Mouse (Mus musculus) fat pad, adult 2 months (tissue): ENCODE measurements around the gene Emp2.

Experiments used
- DNase-seq: peaks from one replicate; pipeline ENCODE4 v3.0.0-alpha.2; 2011; ENCODE audit warnings: low read depth, low spot score; ENCODE audit errors: extremely low read depth

Emp2 gene

GRCm38 (mm10) chr16:10313646-10314088 lies at the start of gene Emp2:
TSS of gene Emp2 (minus strand) at chr16:10313968.
- no peak for DNase-seq

GRCm38 (mm10) chr16:10363061-10363460 lies 49.3 kb upstream of the Emp2 start:
- DNase-seq: no peak

GRCm38 (mm10) chr16:10359241-10359640 lies 45.5 kb upstream of the Emp2 start:
- no peak for DNase-seq

GRCm38 (mm10) chr16:10358010-10358934 lies 44.5 kb upstream of the Emp2 start:
- no peak for DNase-seq

- no peak for DNase-seq
Measured at GRCm38 (mm10) chr16:10355004-10355403, 41.2 kb upstream of the Emp2 start.

DNA sequence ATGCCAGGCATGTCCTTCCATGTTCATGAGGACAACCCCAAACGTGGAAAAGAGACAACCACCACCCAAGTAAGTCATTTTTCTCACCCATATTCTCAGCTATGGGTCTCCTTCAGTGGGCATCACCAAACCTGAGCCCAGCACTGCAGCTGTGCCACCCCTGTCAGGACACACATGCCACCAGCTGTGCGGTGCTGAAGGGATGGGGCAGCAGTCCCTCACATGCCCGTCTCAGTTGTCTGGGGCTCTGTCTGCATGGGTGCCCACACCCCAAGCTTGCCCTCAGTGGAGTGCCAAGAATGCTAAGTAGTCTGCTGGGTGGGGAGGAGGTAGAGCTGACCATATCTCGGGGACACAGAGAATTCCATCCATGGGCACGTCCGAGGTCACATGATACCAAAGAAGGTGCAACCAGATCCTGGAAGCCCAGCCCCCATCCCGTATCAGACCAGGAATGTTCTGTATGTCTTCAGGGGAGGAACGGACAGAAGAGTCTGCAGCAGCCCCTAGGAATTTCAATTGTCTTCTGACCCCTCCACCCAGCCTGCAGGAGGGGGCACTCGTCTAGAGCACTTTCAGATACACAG lies 37.4 kb upstream of the Emp2 start:
- DNase-seq: no peak

- DNase-seq: no peak
Measured at GRCm38 (mm10) chr16:10349876-10350275, 36.1 kb upstream of the Emp2 start.

- no peak for DNase-seq
Measured at GRCm38 (mm10) chr16:10349436-10349835, 35.7 kb upstream of the Emp2 start.

DNA sequence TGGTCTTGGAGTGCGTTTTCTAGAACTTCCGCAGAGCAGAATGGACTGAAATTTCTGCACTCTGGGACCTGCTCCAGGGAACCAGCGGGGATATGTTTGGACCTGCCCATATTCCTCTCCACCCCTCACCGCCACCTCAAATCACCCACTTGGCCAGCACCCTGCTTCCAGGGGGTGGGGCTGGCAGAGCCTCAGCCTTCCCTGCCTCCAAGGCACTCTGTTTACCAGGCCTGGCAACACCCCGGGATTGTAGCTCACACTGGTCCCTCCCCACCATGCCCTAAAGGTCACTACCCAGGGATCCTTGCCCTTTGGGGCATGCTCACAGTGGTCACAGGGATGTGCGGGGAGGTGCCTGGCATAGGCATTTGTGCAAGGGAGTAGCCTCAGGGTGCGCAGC lies 33.8 kb upstream of the Emp2 start:
- peak; percentile 64 for DNase-seq

DNA sequence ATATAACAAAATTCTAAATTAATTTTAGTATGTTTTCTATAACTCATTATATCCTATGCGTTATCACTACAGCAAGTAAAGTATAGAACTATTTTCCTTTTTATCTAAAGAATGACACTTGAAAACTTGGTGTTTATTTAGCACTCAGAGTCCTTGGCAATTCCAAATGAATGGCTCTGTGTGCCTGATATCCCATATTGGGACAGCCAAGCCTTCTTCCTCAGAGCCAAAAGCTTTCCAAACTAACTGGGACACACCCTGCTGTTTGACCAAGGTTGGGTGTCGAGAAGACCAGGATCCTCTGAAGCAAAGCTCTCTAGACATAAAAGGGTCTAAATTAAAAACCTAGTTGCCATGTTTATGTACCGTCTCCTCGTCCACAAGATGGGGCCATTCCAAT lies 27.3 kb upstream of the Emp2 start:
- DNase-seq: no peak

- no peak for DNase-seq
Measured at GRCm38 (mm10) chr16:10339930-10340329, 26.2 kb upstream of the Emp2 start.

DNA sequence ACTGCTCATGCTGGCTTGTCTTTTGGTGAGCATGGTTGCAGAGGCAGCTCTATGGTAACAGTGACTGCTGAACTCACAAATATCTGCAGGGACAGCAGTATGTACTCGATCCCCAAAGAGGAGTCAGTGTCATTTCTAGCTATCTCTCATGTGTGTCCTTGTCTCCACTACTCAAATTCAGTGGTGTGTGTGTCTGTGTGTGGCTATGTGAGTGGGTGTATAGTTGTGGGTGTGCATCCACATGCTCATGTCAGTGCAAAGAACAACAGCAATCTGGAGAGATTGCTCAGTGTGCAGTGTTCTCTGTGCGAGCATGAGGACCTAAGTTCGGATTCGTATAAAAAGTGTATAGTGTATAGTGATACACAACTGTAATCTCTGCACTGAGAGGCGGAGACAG lies 24.8 kb upstream of the Emp2 start:
- DNase-seq: no peak

GRCm38 (mm10) chr16:10337422-10338197 lies 23.8 kb upstream of the Emp2 start:
- no peak for DNase-seq

- no peak for DNase-seq
Measured at GRCm38 (mm10) chr16:10336454-10337421, 23.0 kb upstream of the Emp2 start.

GRCm38 (mm10) chr16:10335953-10336352 lies 22.2 kb upstream of the Emp2 start:
- DNase-seq: no peak

DNA sequence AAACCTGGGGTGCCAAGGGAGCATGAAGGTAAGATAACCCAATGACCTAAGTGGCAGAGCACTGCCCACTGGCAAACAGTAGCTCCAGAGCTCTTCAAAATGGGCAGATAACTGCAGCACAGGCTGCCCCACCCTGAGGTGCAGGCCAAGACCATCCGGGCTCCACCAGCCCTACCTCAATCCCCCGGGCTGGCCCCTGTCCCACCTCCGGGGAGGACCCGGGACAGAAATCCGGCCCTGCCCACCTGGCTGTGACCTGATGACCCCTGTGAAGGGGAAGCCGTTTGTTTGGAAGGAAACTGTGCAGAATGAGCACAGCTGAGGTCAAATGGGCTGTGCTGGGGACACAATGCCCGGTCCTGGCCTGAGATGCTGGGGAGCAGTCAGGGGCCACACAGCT lies 19.0 kb upstream of the Emp2 start:
- DNase-seq: no peak

DNA sequence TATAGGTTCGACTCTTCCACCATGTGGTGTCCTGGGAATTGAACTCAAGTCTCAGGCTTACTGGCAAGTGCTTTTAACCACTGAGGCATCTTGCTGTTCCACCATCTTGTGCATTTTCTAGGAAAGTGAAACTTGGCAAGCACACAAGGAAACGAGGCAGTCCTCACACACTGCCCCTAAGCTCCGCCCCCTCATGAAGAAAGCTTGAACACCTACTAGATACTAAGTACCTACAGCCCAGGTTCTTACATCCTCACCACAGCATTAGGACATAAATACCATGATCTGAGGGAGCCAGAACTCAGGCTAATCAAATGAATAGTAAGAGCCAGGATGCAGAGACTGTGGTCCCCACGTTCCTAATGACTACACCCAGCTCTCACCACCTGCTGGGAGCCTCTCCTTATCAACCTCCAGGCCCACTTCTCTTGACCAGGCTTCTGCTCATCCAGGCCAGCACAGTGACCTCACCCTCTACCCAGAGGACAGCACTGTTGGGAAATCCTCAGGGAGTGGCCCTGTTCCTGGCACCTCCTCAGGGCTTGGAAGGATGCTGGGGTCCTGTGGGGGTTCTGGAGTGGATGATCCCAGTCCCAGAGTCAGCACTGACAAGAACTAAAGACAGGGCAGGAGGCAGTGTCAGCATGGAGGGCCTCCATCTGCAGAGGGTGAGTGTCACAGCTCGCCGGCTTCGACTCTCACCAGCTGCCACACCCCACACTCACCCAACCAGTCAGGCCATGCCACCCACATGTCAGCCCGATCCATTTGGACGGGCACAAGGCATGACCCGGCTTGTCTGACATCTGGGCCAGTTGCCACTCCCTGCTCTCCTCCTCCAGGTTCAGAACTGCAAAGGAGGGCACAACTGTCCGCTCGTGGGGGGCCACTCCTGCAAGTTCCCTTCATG lies 17.1 kb upstream of the Emp2 start:
- DNase-seq: no peak

DNA sequence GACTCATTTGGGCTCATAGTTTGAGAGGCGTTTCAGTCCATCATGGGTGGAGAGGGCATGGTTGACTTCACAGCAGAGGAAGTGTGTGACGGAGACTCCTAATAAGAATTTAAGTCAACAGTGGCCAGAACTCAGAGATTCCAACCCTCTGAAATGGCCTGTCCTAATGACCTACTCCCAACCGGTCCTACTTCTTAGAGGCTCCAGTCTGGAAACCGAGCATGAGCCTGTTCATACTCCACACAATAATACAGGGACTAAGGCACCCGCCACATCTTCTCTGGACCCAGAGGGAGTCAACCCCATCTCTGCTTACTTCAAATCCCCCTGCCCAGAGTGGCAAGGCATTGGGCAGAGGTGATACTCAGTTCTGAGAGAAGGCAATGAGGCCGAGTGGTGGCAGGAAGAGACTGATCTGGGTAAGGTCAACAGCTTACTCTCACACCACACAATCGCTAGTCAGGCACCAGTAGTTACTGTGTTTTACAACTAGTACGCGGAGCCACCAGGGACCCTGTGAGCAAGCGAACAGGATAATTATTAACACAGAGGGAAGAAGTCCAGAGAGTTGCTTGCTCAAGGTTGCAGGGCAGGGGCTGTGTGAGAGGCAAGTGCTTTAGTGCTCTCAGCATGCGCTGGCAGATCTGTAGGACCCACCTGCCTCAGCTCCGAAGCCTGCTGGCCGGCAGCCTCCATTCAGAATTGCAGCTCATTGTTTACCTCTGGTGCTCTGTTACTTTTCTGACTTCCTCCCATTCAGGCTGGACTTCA lies 14.0 kb upstream of the Emp2 start:
- no peak for DNase-seq
